Mouse (Mus musculus): ENCODE measurements around the gene Tmcc2.
"Not testable (repeated sequence)": the region's sequence is repeated elsewhere in the genome, so short reads cannot be mapped to it uniquely, and the experiment has no call there.

The Tmcc2 gene

GRCm38 (mm10) chr1:132366937-132367336 is 24.1 kb downstream of the Tmcc2 start:
- DNase-seq: no peak

GRCm38 (mm10) chr1:132366235-132366634 is 24.8 kb downstream of the Tmcc2 start:
- DNase-seq: no peak

- no peak for DNase-seq
Measured at GRCm38 (mm10) chr1:132365645-132366044, 25.4 kb downstream of the Tmcc2 start.

- DNase-seq: no peak
Measured at GRCm38 (mm10) chr1:132364896-132365557, 26.1 kb downstream of the Tmcc2 start.

- DNase-seq: no peak
Measured at GRCm38 (mm10) chr1:132364388-132364787, 26.7 kb downstream of the Tmcc2 start.

- DNase-seq: no peak
Measured at GRCm38 (mm10) chr1:132361959-132362358, 29.1 kb downstream of the Tmcc2 start.

- no peak for DNase-seq
Measured at GRCm38 (mm10) chr1:132356841-132357240, 34.2 kb downstream of the Tmcc2 start.

GRCm38 (mm10) chr1:132355841-132356242 is 35.2 kb downstream of the Tmcc2 start:
- DNase-seq: peak; percentile 81

GRCm38 (mm10) chr1:132355162-132355601 is 35.9 kb downstream of the Tmcc2 start:
- no peak for DNase-seq

GRCm38 (mm10) chr1:132354234-132354633 is 36.8 kb downstream of the Tmcc2 start:
- no peak for DNase-seq

- DNase-seq: no peak
Measured at GRCm38 (mm10) chr1:132353389-132353788, 37.7 kb downstream of the Tmcc2 start.

GRCm38 (mm10) chr1:132351058-132351457 is 40.0 kb downstream of the Tmcc2 start:
- DNase-seq: no peak

GRCm38 (mm10) chr1:132349601-132350000 is 41.5 kb downstream of the Tmcc2 start:
- not testable (repeated sequence) for DNase-seq

- not testable (repeated sequence) for DNase-seq
Measured at GRCm38 (mm10) chr1:132349049-132349448, 42.0 kb downstream of the Tmcc2 start.

- DNase-seq: no peak
Measured at GRCm38 (mm10) chr1:132348401-132348800, 42.7 kb downstream of the Tmcc2 start.

GRCm38 (mm10) chr1:132346951-132347350 is 44.1 kb downstream of the Tmcc2 start:
- no peak for DNase-seq

- DNase-seq: no peak
Measured at GRCm38 (mm10) chr1:132346134-132346851, 44.8 kb downstream of the Tmcc2 start.

- no peak for DNase-seq
Measured at GRCm38 (mm10) chr1:132345514-132345913, 45.6 kb downstream of the Tmcc2 start.

- no peak for DNase-seq
Measured at GRCm38 (mm10) chr1:132343656-132344055, 47.4 kb downstream of the Tmcc2 start.

- DNase-seq: no peak
Measured at GRCm38 (mm10) chr1:132343191-132343590, 47.9 kb downstream of the Tmcc2 start.

- DNase-seq: no peak
Measured at GRCm38 (mm10) chr1:132342518-132342917, 48.6 kb downstream of the Tmcc2 start.

- peak; percentile 72 for DNase-seq
Measured at GRCm38 (mm10) chr1:132341731-132342501, 49.2 kb downstream of the Tmcc2 start.

GRCm38 (mm10) chr1:132338027-132338660 is 52.9 kb downstream of the Tmcc2 start:
- no peak for DNase-seq

All from thymus, postnatal 4 days (tissue).